In genomic region chr16:45742615-45743476, GRCm38 (mm10) we compare ENCODE assay signal across 7 mouse cellular contexts. TPM values are rescaled to one million over a fixed set of nuclear protein-coding genes. Genes with fewer than 3 reads are reported as not detected.
DNase-seq lines count a peak whose midpoint lies in the region; ATAC-seq lines count a peak whose summit lies in the region.

Gene Abhd10, minus strand, starts transcription at chr16:45742955.

- H3K27ac ChIP-seq in intestine, embryonic 16.5 days (ENCODE audit: low read length): peak within 1 kb of the TSS; percentile 91
- peak within 1 kb of the TSS; percentile 69 for H3K27ac ChIP-seq in midbrain, embryonic 11.5 days (ENCODE audit: low read depth, low read length)

- under 1% methylated on average over 51 of the region's 51 CpGs for WGBS in intestine, embryonic 16.5 days
- under 1% methylated on average over 51 of the region's 51 CpGs for WGBS in midbrain, embryonic 11.5 days

- H3K27me3 ChIP-seq in intestine, embryonic 16.5 days (replicated peaks; ENCODE audit: control insufficient read depth, insufficient read depth, low read length): no peaks in the 10 kb centered on the region
- no peaks in the 10 kb centered on the region for H3K27me3 ChIP-seq in midbrain, embryonic 11.5 days (ENCODE audit: control insufficient read depth, insufficient read depth, low read length)

- peak within 1 kb of the TSS; percentile 61 for H3K4me2 ChIP-seq in intestine, embryonic 16.5 days (ENCODE audit: low read depth, low read length)
- peak within 1 kb of the TSS; percentile 54 for H3K4me2 ChIP-seq in midbrain, embryonic 11.5 days

- peak; percentile 99 for ATAC-seq in intestine, embryonic 16.5 days
- peak; percentile 98 for ATAC-seq in midbrain, embryonic 11.5 days (ENCODE audit: low FRiP score)

- H3K9me3 ChIP-seq in intestine, embryonic 16.5 days (ENCODE audit: control insufficient read depth, low read length): no peaks in the 10 kb centered on the region
- H3K9me3 ChIP-seq in midbrain, embryonic 11.5 days (ENCODE audit: control insufficient read depth, low read length): no peaks in the 10 kb centered on the region

- intact Hi-C loops in gastrocnemius, postnatal 36 days (cut with DNase I): no loop called here
- intact Hi-C loops in left cerebral cortex, postnatal 36 days (cut with DNase I): no loop called here

- peak; percentile 98 for DNase-seq in adrenal gland, adult 2 months
- DNase-seq in embryo, embryonic 11.5 days (ENCODE audit: low read depth, low spot score): peak; percentile 87
- DNase-seq in gastrocnemius, postnatal 36 days: peak; percentile 93 to 97
- peak; percentile 94 to 95 for DNase-seq in left cerebral cortex, postnatal 36 days (ENCODE audit: low spot score in 2 of 2)
- DNase-seq in midbrain, embryonic 11.5 days (ENCODE audit: low spot score, missing footprints): peak; percentile 100
- DNase-seq in skeletal muscle tissue, adult 2 months (ENCODE audit: low read depth, low spot score): peak; percentile 95

- peaks cover 12% of the 10 kb centered on the region; the same call in 1 of the 2 replicates for H3K4me1 ChIP-seq in intestine, embryonic 16.5 days (ENCODE audit: control insufficient read depth, insufficient read depth, low read length)
- H3K4me1 ChIP-seq in midbrain, embryonic 11.5 days (ENCODE audit: control insufficient read depth, insufficient read depth, low read length): peaks cover 10% of the 10 kb centered on the region; the same call in 1 of the 2 replicates

- peak within 1 kb of the TSS; percentile 96 for H3K9ac ChIP-seq in intestine, embryonic 16.5 days (ENCODE audit: low read depth, low read length)
- H3K9ac ChIP-seq in midbrain, embryonic 11.5 days (ENCODE audit: low read length): peak within 1 kb of the TSS; percentile 97

- peak within 1 kb of the TSS; percentile 84 for H3K4me3 ChIP-seq in intestine, embryonic 16.5 days (ENCODE audit: low read length)
- peak within 1 kb of the TSS; percentile 68 for H3K4me3 ChIP-seq in midbrain, embryonic 11.5 days (ENCODE audit: low read depth, low read length)

- H3K36me3 ChIP-seq in intestine, embryonic 16.5 days (ENCODE audit: control insufficient read depth, insufficient read depth, low read length): no peaks in the 10 kb centered on the region
- no peaks in the 10 kb centered on the region for H3K36me3 ChIP-seq in midbrain, embryonic 11.5 days (ENCODE audit: control insufficient read depth, insufficient read depth, low read length)

RNA-seq across cellular contexts. Expression of gene Abhd10, which starts in this region (rescaled TPM):
- 10 to 100 TPM; 16.0 to 26.7 TPM for total RNA-seq in adrenal gland, adult 2 months (2021)
- polyA plus RNA-seq in adrenal gland, adult 2 months (2012; rRNA removed): 4.2 and 5.9 TPM in 2 replicates
- 10 to 100 TPM in 1 of 2 experiments, 1 to 10 TPM in 1; 9.2 to 10.2 TPM for total RNA-seq in gastrocnemius, postnatal 36 days (2021)
- 29.3 and 35.2 TPM in 2 replicates for polyA plus RNA-seq in intestine, embryonic 16.5 days (2015; fragmentation: Nextera tagmentation; extraction: Ambion mirVana)
- total RNA-seq in left cerebral cortex, postnatal 36 days (2021): 10 to 100 TPM; 19.5 to 27.1 TPM
- polyA plus RNA-seq in midbrain, embryonic 11.5 days (2014; fragmentation: Nextera tagmentation; extraction: Ambion mirVana): 48.2 and 48.5 TPM in 2 replicates

Comparison
In these comparisons a context has a peak if more than half of its experiments do, and no peak if none do; other contexts are left out.
1. Peak in every context shown above with its lines: DNase-seq, ATAC-seq, H3K4me3 ChIP-seq and H3K27ac ChIP-seq.